Comparison of ENCODE assay signal across 10 mouse cellular contexts in genomic region chr6:99726576-99727303, GRCm38 (mm10). TPM values are rescaled to one million over a fixed set of nuclear protein-coding genes. Genes with fewer than 3 reads are reported as not detected.
A peak's percentile ranks its signal among the peaks of the same experiment; 100 is the strongest.
DNase-seq lines count a peak whose midpoint lies in the region; ATAC-seq and TF ChIP-seq lines count a peak whose summit lies in the region.
"Had no signal": no experiment of that assay in that cellular context is flagged by ENCODE, and none has a peak within 500 bp of the region (broad histone marks: within the 10 kb centered on the region; RNA-seq: fewer than 3 reads in every experiment).

No protein-coding gene starts in this region.

- TF ChIP-seq CTCF in heart, postnatal 0 days (IDR thresholded peaks at IDR 0.05; ENCODE audit: low read depth), result no peak

- no peak for TF ChIP-seq EP300 in heart, postnatal 0 days (IDR thresholded peaks at IDR 0.05; ENCODE audit: low read depth)

- peaks cover 48% of the 10 kb centered on the region for H3K27me3 ChIP-seq in heart, embryonic 11.5 days (ENCODE audit: control insufficient read depth, insufficient read depth, low read length)
- peaks cover 61% of the 10 kb centered on the region for H3K27me3 ChIP-seq in heart, postnatal 0 days (ENCODE audit: control insufficient read depth, insufficient read depth, low read length)
- H3K27me3 ChIP-seq: CH12.LX had no signal

- no peaks in the 10 kb centered on the region for H3K9me3 ChIP-seq in heart, embryonic 11.5 days (replicated peaks; ENCODE audit: control insufficient read depth, low read length)
- no peaks in the 10 kb centered on the region for H3K9me3 ChIP-seq in heart, postnatal 0 days (replicated peaks; ENCODE audit: control insufficient read depth, low read length)

- H3K4me1 ChIP-seq in heart, embryonic 11.5 days (ENCODE audit: control insufficient read depth, insufficient read depth, low read length), result peaks cover 4% of the 10 kb centered on the region; the same call in 1 of the 2 replicates
- H3K4me1 ChIP-seq in heart, postnatal 0 days (ENCODE audit: control insufficient read depth, insufficient read depth), result 0 out of 2 replicates have a peak, but pooled peaks cover 6% of the 10 kb centered on the region

- DNase-seq in heart, postnatal 25 days (ENCODE audit: low spot score), result no peak
- peak; percentile 41 for DNase-seq in ZHBTc4 (ENCODE audit: low read depth, low spot score)
- no peak for DNase-seq in heart, postnatal 0 days (ENCODE audit: low spot score)
- no peak for DNase-seq in urinary bladder, postnatal 25 days (ENCODE audit: low spot score)

- no peaks in the 10 kb centered on the region for H3K36me3 ChIP-seq in heart, embryonic 11.5 days (ENCODE audit: control insufficient read depth, insufficient read depth, low read length)
- no peaks in the 10 kb centered on the region for H3K36me3 ChIP-seq in heart, postnatal 0 days (replicated peaks; ENCODE audit: control insufficient read depth, insufficient read depth, low read length)

- peak overlapping the region; percentile 85 for H3K4me2 ChIP-seq in heart, embryonic 11.5 days
- H3K4me2 ChIP-seq in heart, postnatal 0 days (ENCODE audit: low read depth, low read length), result peak overlapping the region; percentile 68

- H3K4me3 ChIP-seq in heart, embryonic 11.5 days (ENCODE audit: low read depth, low read length), result peak overlapping the region; percentile 54
- peak overlapping the region; percentile 44 for H3K4me3 ChIP-seq in heart, postnatal 0 days (ENCODE audit: low read depth, low read length)

- no peak overlapping the region for H3K27ac ChIP-seq in heart, embryonic 11.5 days (ENCODE audit: low read depth, low read length)
- H3K27ac ChIP-seq in heart, postnatal 0 days (ENCODE audit: low read depth), result no peak overlapping the region

- ATAC-seq in heart, embryonic 11.5 days (replicated peaks; ENCODE audit: insufficient number of reproducible peaks, low FRiP score, low TSS enrichment), result no peak
- ATAC-seq in heart, postnatal 0 days (ENCODE audit: insufficient read depth, low read depth), result no peak
- peak; percentile 72 for ATAC-seq in megakaryocyte, adult 5-6 weeks (ENCODE audit: poor library complexity, severe bottlenecking)
- no peak for ATAC-seq in CD4-positive, CD25-positive, alpha-beta regulatory T cell, adult 4 months
- ATAC-seq in cerebellum, adult (ENCODE audit: insufficient number of reproducible peaks, low FRiP score, low TSS enrichment), result no peak

- WGBS in heart, embryonic 11.5 days (ENCODE audit: insufficient replicate concordance), result 4% methylated on average over 22 of the region's 22 CpGs
- WGBS in heart, postnatal 0 days, result 7% methylated on average over 20 of the region's 22 CpGs

- H3K9ac ChIP-seq in heart, embryonic 11.5 days (ENCODE audit: low read depth, low read length), result peak overlapping the region; percentile 44; the same call in 1 of the 2 replicates
- H3K9ac ChIP-seq in heart, postnatal 0 days (replicated peaks; ENCODE audit: low read depth, low read length), result no peak overlapping the region

- intact Hi-C loops in heart, postnatal 25 days (cut with DNase I), result no loop called here

RNA-seq across cellular contexts. Expression of gene Prok2, which starts 0.5 kb away (rescaled TPM):
- polyA plus RNA-seq in heart, embryonic 11.5 days (2014; fragmentation: Nextera tagmentation; extraction: Ambion mirVana), result not detected in 2 replicates
- not detected for total RNA-seq in heart, postnatal 25 days (2021)
- not detected in 2 replicates for total RNA-seq in heart, postnatal 0 days (2014; rRNA removed; ENCODE audit: low replicate concordance)
- 0.11 TPM in 1 of 2 replicates, not detected in the other for polyA plus RNA-seq in heart, postnatal 0 days (2015; fragmentation: Nextera tagmentation; extraction: Ambion mirVana)
- 4.7 and 6.3 TPM in 2 replicates for total RNA-seq in megakaryocyte, adult 5-6 weeks (2015)
- 0.59 and 0.73 TPM in 2 replicates for total RNA-seq in megakaryocyte, adult 5-6 weeks (2017)
- polyA plus RNA-seq in CD4-positive, CD25-positive, alpha-beta regulatory T cell, adult 4 months (2017; shearing (Covaris generic)), result not detected
- total RNA-seq: CH12.LX had no signal
- polyA plus RNA-seq: large intestine, adult 2 months had no signal

RNA-seq across cellular contexts. Expression of gene Gpr27, which starts 34.3 kb away (rescaled TPM):
- 1.2 and 1.4 TPM in 2 replicates for polyA plus RNA-seq in heart, embryonic 11.5 days (2014; fragmentation: Nextera tagmentation; extraction: Ambion mirVana)
- 1 to 10 TPM; 3.9 to 4.4 TPM for total RNA-seq in heart, postnatal 25 days (2021)
- total RNA-seq in heart, postnatal 0 days (2014; rRNA removed; ENCODE audit: low replicate concordance), result 0.34 and 4.5 TPM in 2 replicates
- polyA plus RNA-seq in heart, postnatal 0 days (2015; fragmentation: Nextera tagmentation; extraction: Ambion mirVana), result 0.78 and 0.92 TPM in 2 replicates
- 4.1 and 5.1 TPM in 2 replicates for total RNA-seq in megakaryocyte, adult 5-6 weeks (2015)
- total RNA-seq in megakaryocyte, adult 5-6 weeks (2017), result 4.2 and 4.7 TPM in 2 replicates
- not detected for polyA plus RNA-seq in CD4-positive, CD25-positive, alpha-beta regulatory T cell, adult 4 months (2017; shearing (Covaris generic))
- total RNA-seq: CH12.LX had no signal
